Mouse (Mus musculus) embryonic facial prominence, embryonic 12.5 days (tissue): ENCODE data around the gene Sult1b1. TPM values are rescaled to one million over a fixed set of nuclear protein-coding genes. Genes with fewer than 3 reads are reported as not detected.

Experiments
- ATAC-seq: fragments of 200-750 bp; cut with Nextera tagmentation; 2 replicates; pipeline ENCODE4 v1.8.0; 2017; ENCODE audit not compliant: insufficient number of reproducible peaks, insufficient read depth, low FRiP score, low TSS enrichment
- H3K27ac ChIP-seq: fragments of 300-500 bp; sonication (generic); 2 replicates; pipeline ENCODE4 v1.5.1; 2016; ENCODE audit warnings: mild to moderate bottlenecking
- H3K27me3 ChIP-seq: fragments of 300-500 bp; sonication (generic); 2 replicates; pipeline ENCODE4 v1.6.1; 2016; ENCODE audit warnings: mild to moderate bottlenecking, moderate library complexity
- H3K36me3 ChIP-seq: fragments of 300-500 bp; sonication (generic); 2 replicates; pipeline ENCODE4 v1.6.1; 2016; ENCODE audit warnings: mild to moderate bottlenecking
- H3K4me1 ChIP-seq: fragments of 300-500 bp; sonication (generic); 2 replicates; pipeline ENCODE4 v1.6.1; 2016
- H3K4me2 ChIP-seq: fragments of 300-500 bp; sonication (generic); replicated peaks from 2 replicates; pipeline ENCODE4 v1.6.1; 2016; ENCODE audit warnings: mild to moderate bottlenecking, moderate library complexity
- H3K4me3 ChIP-seq: fragments of 300-500 bp; sonication (generic); 2 replicates; pipeline ENCODE4 v1.5.1; 2016; ENCODE audit warnings: mild to moderate bottlenecking
- H3K9ac ChIP-seq: fragments of 300-500 bp; sonication (generic); 2 replicates; pipeline ENCODE4 v1.6.1; 2016; ENCODE audit warnings: mild to moderate bottlenecking, moderate library complexity
- H3K9me3 ChIP-seq: fragments of 300-500 bp; sonication (generic); 2 replicates; pipeline ENCODE4 v1.6.1; 2016; ENCODE audit warnings: mild to moderate bottlenecking, moderate library complexity
- WGBS: fragments of 180-500 bp; shearing (Covaris S2); methylation state at CpG from one replicate; pipeline ENCODE4 v1.1.7; 2016; 5-methylcytosine and 5-hydroxymethylcytosine counted together
- polyA plus RNA-seq: library from polyadenylated mRNA; unstranded; fragments of >200 nt; fragmentation: Nextera tagmentation; extraction: Ambion mirVana; gene quantifications from 2 replicates; pipeline ENCODE4 v1.2.1, GENCODE M21; 2016

The Sult1b1 gene
- polyA plus RNA-seq, result 0.18 TPM in 1 of 2 replicates, not detected in the other

- H3K4me2 ChIP-seq, result no peak within 1 kb of the TSS
- H3K9me3 ChIP-seq, result no peaks in the 10 kb centered on the region
- no peak for ATAC-seq
- WGBS, result 91% methylated on average over 2 of the region's 2 CpGs
- H3K27ac ChIP-seq, result no peak within 1 kb of the TSS
- H3K4me1 ChIP-seq, result no peaks in the 10 kb centered on the region
- H3K27me3 ChIP-seq, result no peaks in the 10 kb centered on the region
- no peaks in the 10 kb centered on the region for H3K36me3 ChIP-seq
- H3K4me3 ChIP-seq, result no peak within 1 kb of the TSS
- H3K9ac ChIP-seq, result no peak within 1 kb of the TSS
Measured at GRCm38 (mm10) chr5:87538111-87538510, at the start of gene Sult1b1. TSS of gene Sult1b1 (minus strand) at chr5:87538195.

DNA sequence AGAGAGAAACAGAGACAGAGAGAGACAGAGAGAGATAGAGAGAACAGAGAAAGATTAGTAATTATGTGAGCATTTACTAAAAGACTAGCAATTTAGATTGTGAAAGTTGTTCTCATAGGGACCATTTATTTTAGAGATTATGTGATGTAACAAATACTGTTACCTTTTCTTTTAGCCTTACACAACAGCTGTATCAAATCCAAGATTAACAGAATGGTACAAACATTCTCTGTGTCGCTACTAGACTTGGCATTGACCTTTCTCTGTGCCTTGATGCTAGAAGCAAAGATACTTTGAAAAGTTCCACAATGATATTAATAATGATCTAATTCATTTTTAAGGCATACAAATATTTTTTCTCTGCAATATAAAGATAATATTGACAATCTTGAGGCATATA is 42.4 kb upstream of the Sult1b1 start:
- no peak overlapping the region for H3K27ac ChIP-seq
- H3K4me1 ChIP-seq, result no peaks in the 10 kb centered on the region
- H3K9me3 ChIP-seq, result no peaks in the 10 kb centered on the region
- H3K9ac ChIP-seq, result no peak overlapping the region
- no peaks in the 10 kb centered on the region for H3K36me3 ChIP-seq
- 76% methylated on average over 1 of the region's 1 CpGs for WGBS
- H3K4me2 ChIP-seq, result no peak overlapping the region
- H3K4me3 ChIP-seq, result no peak overlapping the region
- no peak for ATAC-seq
- no peaks in the 10 kb centered on the region for H3K27me3 ChIP-seq

DNA sequence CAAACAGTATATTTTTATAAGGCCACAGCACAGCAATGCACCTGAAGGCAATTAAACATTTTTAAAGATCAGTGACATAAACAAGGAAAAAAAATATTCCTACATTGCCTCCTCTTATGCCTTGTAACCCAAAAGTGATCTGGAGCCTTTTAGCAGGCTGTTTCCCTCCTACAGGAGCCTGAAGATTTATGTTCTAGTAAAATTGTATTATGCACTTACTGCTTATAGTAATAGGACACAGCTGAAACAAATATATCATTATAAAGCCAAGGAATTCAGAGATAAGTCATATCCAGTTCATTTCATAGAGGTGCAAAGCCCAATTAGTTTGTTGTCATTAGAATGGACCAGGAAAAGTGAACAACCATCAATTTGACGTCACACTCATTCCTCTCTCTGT is 36.2 kb upstream of the Sult1b1 start:
- 40% methylated on average over 1 of the region's 1 CpGs for WGBS
- Histone ChIP-seq H3K9ac (no peak overlapping the region), H3K36me3 (no peaks in the 10 kb centered on the region), H3K9me3 (no peaks in the 10 kb centered on the region), H3K27me3 (no peaks in the 10 kb centered on the region), H3K4me1 (peaks cover 3% of the 10 kb centered on the region; the same call in 1 of the 2 replicates), H3K4me3 (no peak overlapping the region), H3K4me2 (no peak overlapping the region), H3K27ac (no peak overlapping the region)
- ATAC-seq, result no peak

DNA sequence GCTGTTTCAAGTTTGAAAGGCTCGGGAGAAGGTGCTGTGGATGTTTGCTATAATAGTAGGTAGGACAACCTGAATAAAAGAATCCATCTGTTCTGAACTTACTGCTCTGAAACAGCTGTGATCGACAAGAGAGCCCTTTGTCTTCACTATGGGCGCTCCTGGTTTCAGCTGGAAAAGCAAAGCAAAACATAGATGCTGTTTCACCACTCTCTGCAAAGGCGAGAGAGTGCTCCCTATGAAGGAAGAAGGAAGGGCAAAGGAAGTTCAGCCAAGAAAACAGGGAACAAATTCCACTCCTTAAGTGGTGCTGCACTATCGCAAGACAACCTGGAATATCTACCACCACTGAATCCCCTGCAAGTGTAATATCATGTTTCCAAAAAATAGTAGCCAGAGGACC is 35.5 kb upstream of the Sult1b1 start:
- H3K9me3 ChIP-seq, result no peaks in the 10 kb centered on the region
- peak overlapping the region; percentile 15; the same call in 1 of the 2 replicates for H3K4me2 ChIP-seq
- no peak overlapping the region for H3K4me3 ChIP-seq
- H3K36me3 ChIP-seq, result no peaks in the 10 kb centered on the region
- H3K27ac ChIP-seq, result 0 out of 2 replicates have a peak overlapping the region, but pooled peaks have one; percentile 23
- WGBS, result 20% methylated on average over 5 of the region's 5 CpGs
- H3K9ac ChIP-seq, result no peak overlapping the region
- H3K27me3 ChIP-seq, result no peaks in the 10 kb centered on the region
- no peak for ATAC-seq
- peaks cover 3% of the 10 kb centered on the region; the same call in 1 of the 2 replicates for H3K4me1 ChIP-seq

- no peak overlapping the region for H3K4me2 ChIP-seq
- no peak overlapping the region for H3K9ac ChIP-seq
Measured at GRCm38 (mm10) chr5:87572781-87573180, 34.8 kb upstream of the Sult1b1 start.

DNA sequence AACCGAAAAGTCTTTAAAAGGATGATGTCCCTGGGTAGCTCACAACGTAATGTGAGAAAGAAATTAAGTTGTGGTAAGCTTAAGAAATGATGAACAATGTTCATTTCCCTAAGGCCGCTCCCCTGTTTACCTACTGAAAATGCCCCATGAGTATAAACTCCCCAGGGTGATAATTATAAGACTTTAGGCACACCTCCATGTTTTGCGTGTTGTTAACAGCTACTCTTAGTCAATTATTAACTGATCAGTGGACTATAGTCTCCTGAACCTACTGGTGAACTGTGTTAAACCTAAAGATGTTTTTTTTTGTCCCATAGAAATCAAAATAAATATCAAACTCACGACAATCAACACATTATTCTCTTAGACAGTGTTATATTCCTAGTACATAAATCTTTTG is 30.9 kb upstream of the Sult1b1 start, which contains the start of gene Sult1d1:
Sult1d1 (minus strand) TSS at position 183 of the 400 bp plus-strand sequence.
- WGBS, result 82% methylated on average over 5 of the region's 5 CpGs
- H3K4me2 ChIP-seq, result no peak within 1 kb of the TSS
- no peak for ATAC-seq
- no peaks in the 10 kb centered on the region for H3K9me3 ChIP-seq
- H3K4me1 ChIP-seq, result peaks cover 3% of the 10 kb centered on the region; the same call in 1 of the 2 replicates
- no peaks in the 10 kb centered on the region for H3K27me3 ChIP-seq
- no peak within 1 kb of the TSS for H3K27ac ChIP-seq
- H3K4me3 ChIP-seq, result no peak within 1 kb of the TSS
- no peak within 1 kb of the TSS for H3K9ac ChIP-seq
- H3K36me3 ChIP-seq, result no peaks in the 10 kb centered on the region

More at GRCm38 (mm10) chr5:87572781-87573180, 34.8 kb upstream of the Sult1b1 start:
- H3K4me1 ChIP-seq, result peaks cover 3% of the 10 kb centered on the region; the same call in 1 of the 2 replicates
- WGBS, result 62% methylated on average over 6 of the region's 6 CpGs
- H3K27ac ChIP-seq, result no peak overlapping the region
- H3K27me3 ChIP-seq, result no peaks in the 10 kb centered on the region
- H3K9me3 ChIP-seq, result no peaks in the 10 kb centered on the region
- no peaks in the 10 kb centered on the region for H3K36me3 ChIP-seq
- no peak overlapping the region for H3K4me3 ChIP-seq
- ATAC-seq, result no peak

DNA sequence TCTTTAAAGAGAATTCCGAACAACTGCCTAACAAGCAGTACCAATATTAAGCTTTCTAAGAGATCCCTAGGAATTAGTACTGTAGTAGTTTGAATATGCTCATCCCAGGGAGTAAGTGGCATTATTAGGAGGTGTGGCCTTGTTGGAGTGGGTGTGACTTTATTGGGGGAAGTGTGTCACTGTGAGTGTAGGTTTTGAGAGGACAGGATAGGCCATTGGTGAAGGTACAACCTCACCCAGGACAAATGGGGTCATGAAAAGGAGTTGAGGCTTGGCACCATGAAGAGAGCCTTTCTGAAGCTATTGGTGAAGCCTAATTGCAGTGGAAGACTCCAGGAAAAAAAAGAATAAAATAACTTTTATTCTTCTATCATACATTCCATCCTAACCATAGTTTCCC is 29.3 kb upstream of the Sult1b1 start:
- ATAC-seq, result no peak
- H3K4me3 ChIP-seq, result no peak overlapping the region
- H3K36me3 ChIP-seq, result no peaks in the 10 kb centered on the region
- 82% methylated on average over 1 of the region's 1 CpGs for WGBS
- no peaks in the 10 kb centered on the region for H3K27me3 ChIP-seq
- H3K27ac ChIP-seq, result no peak overlapping the region
- no peaks in the 10 kb centered on the region for H3K4me1 ChIP-seq
- no peaks in the 10 kb centered on the region for H3K9me3 ChIP-seq
- no peak overlapping the region for H3K4me2 ChIP-seq
- no peak overlapping the region for H3K9ac ChIP-seq

DNA sequence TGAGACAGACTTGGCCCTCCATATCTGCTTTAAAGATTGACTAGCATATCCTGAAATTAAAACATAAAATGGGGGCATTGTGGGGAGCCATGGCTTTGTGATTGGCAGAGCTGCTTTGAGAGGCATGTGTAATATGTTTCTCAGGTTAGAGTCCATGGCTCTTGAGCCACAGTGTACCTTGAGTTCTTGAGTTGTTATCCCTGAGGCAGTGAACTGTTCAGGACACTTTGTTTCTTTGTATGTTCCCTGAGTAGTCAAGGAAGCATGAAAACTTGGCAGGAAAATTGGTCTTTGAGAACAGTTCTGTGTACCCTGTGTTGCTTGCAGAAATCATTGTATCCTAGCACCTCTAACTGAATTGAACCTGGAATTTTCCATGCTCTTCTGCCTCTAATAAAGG is 25.0 kb upstream of the Sult1b1 start:
- Histone ChIP-seq H3K27ac (no peak overlapping the region), H3K4me2 (no peak overlapping the region), H3K9me3 (no peaks in the 10 kb centered on the region), H3K9ac (no peak overlapping the region), H3K4me1 (no peaks in the 10 kb centered on the region), H3K4me3 (no peak overlapping the region), H3K27me3 (no peaks in the 10 kb centered on the region), H3K36me3 (no peaks in the 10 kb centered on the region)
- no peak for ATAC-seq

- 79% methylated on average over 4 of the region's 4 CpGs for WGBS
- Histone ChIP-seq H3K4me3 (no peak overlapping the region), H3K27me3 (no peaks in the 10 kb centered on the region), H3K9ac (no peak overlapping the region), H3K36me3 (no peaks in the 10 kb centered on the region), H3K4me2 (no peak overlapping the region), H3K4me1 (no peaks in the 10 kb centered on the region), H3K27ac (no peak overlapping the region), H3K9me3 (no peaks in the 10 kb centered on the region)
- no peak for ATAC-seq
Measured at GRCm38 (mm10) chr5:87562526-87562925, 24.5 kb upstream of the Sult1b1 start.

DNA sequence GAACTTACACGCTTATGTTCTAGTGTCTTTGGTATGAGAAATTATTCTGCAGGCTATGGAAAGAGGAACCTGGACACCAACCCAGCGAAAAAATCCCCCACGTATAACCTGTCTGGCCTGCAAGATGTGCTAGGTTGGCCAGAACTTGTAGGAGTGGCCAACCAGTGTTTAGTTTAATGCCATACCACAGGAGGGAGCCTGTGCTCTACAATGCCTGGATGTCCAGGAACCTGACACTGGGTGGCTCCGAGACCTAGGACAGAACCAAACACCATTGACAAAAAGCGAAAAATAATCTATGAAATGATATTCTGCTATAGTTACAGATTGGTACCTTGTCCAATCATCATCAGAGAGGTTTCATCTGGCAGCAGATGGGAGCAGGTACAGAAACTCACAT is 22.1 kb upstream of the Sult1b1 start:
- 81% methylated on average over 5 of the region's 5 CpGs for WGBS
- H3K4me2 ChIP-seq, result no peak overlapping the region

GRCm38 (mm10) chr5:87550935-87551334 is 12.9 kb upstream of the Sult1b1 start:
- Histone ChIP-seq H3K9me3 (no peaks in the 10 kb centered on the region), H3K36me3 (no peaks in the 10 kb centered on the region), H3K9ac (no peak overlapping the region), H3K4me1 (no peaks in the 10 kb centered on the region), H3K27ac (no peak overlapping the region), H3K4me2 (no peak overlapping the region), H3K4me3 (no peak overlapping the region), H3K27me3 (no peaks in the 10 kb centered on the region)
- no peak for ATAC-seq
- whole genome bisulfite sequencing, result 27% methylated on average over 1 of the region's 1 CpGs

More for the DNA sequence above, 22.1 kb upstream of the Sult1b1 start:
- H3K4me1 ChIP-seq, result no peaks in the 10 kb centered on the region
- no peak overlapping the region for H3K27ac ChIP-seq
- no peak overlapping the region for H3K9ac ChIP-seq
- H3K4me3 ChIP-seq, result no peak overlapping the region
- no peaks in the 10 kb centered on the region for H3K9me3 ChIP-seq
- H3K27me3 ChIP-seq, result no peaks in the 10 kb centered on the region
- ATAC-seq, result no peak
- no peaks in the 10 kb centered on the region for H3K36me3 ChIP-seq

DNA sequence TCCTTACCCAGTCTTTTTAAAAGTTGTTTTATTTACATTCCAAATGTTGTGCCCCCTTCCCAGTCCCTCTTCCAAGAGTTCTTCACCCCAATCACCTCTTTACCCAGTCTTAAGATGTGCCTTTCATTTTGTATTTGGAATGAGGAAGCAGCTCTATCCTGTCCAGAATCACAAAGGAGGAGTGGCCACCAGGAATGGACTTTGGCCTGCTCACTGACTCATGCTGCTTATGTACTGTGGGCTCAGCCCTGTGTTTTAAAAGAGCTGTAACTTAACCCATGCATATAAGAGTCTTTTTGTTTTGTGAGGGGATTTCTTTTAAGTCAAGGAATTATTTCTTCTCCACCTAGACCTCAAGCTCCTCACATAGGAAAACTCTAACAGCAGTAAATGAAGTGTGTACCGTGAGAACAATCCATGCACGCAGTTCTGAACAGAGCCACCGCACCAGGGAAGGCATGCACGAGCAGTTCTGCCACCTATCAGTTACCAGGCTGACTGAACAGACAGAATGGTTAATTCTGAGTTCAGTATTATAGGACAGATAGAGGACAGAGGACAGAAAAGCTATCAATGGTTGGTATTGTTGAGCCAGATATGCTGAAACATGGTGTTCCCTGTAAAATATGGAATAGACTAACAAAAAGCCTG is 1.9 kb downstream of the Sult1b1 start:
- no peaks in the 10 kb centered on the region for H3K4me1 ChIP-seq
- H3K4me3 ChIP-seq, result no peak overlapping the region
- no peak overlapping the region for H3K27ac ChIP-seq
- no peaks in the 10 kb centered on the region for H3K9me3 ChIP-seq
- H3K27me3 ChIP-seq, result no peaks in the 10 kb centered on the region
- no peak for ATAC-seq
- H3K36me3 ChIP-seq, result no peaks in the 10 kb centered on the region
- H3K9ac ChIP-seq, result no peak overlapping the region
- 69% methylated on average over 4 of the region's 4 CpGs for WGBS
- H3K4me2 ChIP-seq, result no peak overlapping the region
